Mouse (Mus musculus) E14TG2a.4 (cell line): ENCODE results near the gene Tek.

Source experiments
- H3K27me3 ChIP-seq: 2 replicates; pipeline ENCODE4 v1.6.1; 2014; ENCODE audit warnings: low read length, control low read depth; ENCODE audit not compliant: insufficient read depth
- H3K36me3 ChIP-seq: 2 replicates; pipeline ENCODE4 v1.6.1; 2014; ENCODE audit warnings: low read length, control low read depth; ENCODE audit not compliant: insufficient read depth
- H3K4me1 ChIP-seq: replicated peaks from 2 replicates; pipeline ENCODE4 v1.6.1; 2014; ENCODE audit warnings: low read depth, low read length, control low read depth
- H3K4me3 ChIP-seq: replicated peaks from 2 replicates; pipeline ENCODE4 v1.5.1; 2014; ENCODE audit warnings: mild to moderate bottlenecking, low read length
- H3K9me3 ChIP-seq: 2 replicates; pipeline ENCODE4 v1.6.1; 2014; ENCODE audit warnings: low read length, control low read depth
- CTCF ChIP-seq: conservative IDR thresholded peaks from 2 replicates; pipeline ENCODE4 v1.5.1; 2014; ENCODE audit warnings: low read length
- NANOG ChIP-seq: IDR thresholded peaks from 2 replicates; pipeline ENCODE4 v1.6.1; 2014; ENCODE audit warnings: borderline replicate concordance, low read length, mixed read lengths
- POU5F1 ChIP-seq: IDR thresholded peaks from 2 replicates; pipeline ENCODE4 v1.6.1; 2014; ENCODE audit warnings: low read length, borderline replicate concordance

Tek gene

DNA sequence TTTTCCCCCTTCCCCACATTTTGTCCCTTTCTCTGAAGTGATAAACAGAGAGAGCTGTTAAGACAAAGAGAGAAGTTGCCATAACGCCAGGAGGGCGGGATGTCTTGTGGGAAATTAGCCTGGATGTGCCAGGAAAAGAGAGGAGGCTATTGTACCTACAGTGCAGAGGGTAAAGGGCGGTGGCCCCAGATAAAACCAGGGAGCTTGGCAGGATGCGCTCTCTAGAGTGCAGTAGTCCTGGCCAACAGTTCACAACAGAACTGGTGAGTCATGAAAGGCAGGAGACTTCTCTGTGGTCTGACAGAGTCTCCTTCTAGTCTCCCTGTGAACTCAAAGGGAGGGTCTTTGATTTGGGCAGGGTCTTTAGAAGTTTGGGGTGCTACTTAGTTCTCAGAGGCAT, 13.3 kb upstream of the Tek start:
- Histone ChIP-seq H3K36me3 (no peaks in the 10 kb centered on the region), H3K27me3 (no peaks in the 10 kb centered on the region), H3K4me1 (0 out of 2 replicates have a peak, but pooled peaks cover 4% of the 10 kb centered on the region), H3K4me3 (no peak overlapping the region), H3K9me3 (no peaks in the 10 kb centered on the region)
- TF ChIP-seq POU5F1, result no peak
- TF ChIP-seq CTCF, result no peak
- no peak for TF ChIP-seq NANOG

DNA sequence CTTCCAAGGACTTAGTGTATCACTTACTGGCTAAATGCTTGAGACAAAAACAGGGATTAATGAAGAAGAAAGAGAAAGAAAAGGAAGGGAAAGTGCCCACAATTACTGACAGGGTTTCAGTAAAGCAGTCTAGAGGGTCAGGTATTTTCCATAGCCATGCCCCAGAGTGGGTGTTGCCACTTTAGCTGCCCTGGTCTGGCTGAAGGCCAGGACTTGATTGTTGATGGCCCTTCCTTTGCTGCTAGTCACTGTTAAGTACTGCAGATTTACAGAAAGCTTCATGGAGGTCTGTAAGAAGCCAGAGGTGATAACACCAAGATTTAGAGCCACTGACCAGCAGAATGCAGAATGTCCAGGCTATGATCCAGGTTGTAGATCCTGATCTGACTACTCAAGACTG, 6.4 kb upstream of the Tek start:
- H3K9me3 ChIP-seq, result no peaks in the 10 kb centered on the region
- peaks cover under 1% of the 10 kb centered on the region; the same call in 1 of the 2 replicates for H3K4me1 ChIP-seq
- H3K4me3 ChIP-seq, result no peak overlapping the region
- TF ChIP-seq CTCF, result no peak
- no peaks in the 10 kb centered on the region for H3K36me3 ChIP-seq
- no peaks in the 10 kb centered on the region for H3K27me3 ChIP-seq

DNA sequence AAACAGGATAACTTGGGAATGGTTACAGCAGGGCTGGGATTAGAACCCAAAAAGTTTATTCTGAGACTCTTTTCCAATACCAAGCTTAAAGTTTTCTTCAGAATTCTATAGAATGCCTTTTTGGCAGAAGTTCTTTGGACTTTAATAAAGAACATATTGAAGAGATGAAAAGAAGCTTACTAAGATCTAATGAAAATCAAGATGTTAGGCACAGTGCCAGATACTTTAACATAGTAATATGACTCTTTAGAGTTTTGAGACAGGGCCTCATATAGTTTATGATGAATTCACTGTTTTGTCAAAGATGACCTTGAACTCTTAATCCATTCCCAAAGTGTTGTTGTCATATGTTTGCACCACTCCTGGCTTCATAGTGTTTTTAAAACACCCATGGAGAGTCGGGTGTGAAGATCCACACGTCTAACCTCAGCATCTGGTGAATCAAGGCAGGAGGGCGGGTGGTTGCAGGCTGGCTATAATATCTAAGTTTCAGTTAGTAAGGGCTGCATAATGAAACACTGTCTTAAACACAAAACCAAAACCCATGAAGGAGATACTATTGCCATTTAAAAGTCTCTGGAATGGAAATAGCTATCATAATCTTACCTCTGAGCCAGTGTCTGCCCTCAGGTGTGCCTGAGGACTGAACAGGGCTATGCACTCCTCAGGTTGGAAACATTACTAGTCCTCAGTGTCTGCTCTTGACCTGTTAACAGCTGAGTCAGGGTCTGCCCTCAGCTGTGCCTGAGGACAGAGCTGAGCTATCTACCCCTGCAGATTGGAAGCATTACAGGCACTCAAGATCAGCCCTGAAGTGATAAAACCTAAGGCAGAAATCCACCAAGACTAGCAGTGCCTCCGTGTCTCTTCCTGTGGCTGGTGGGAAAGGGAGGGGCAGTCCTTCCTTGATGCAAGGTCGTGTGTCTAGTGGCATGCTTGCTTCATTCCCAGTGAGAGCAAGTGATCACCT, 1.5 kb upstream of the Tek start:
- H3K36me3 ChIP-seq, result no peaks in the 10 kb centered on the region
- no peak overlapping the region for H3K4me3 ChIP-seq
- no peak for TF ChIP-seq NANOG
- no peak for TF ChIP-seq CTCF
- TF ChIP-seq POU5F1, result no peak
- H3K27me3 ChIP-seq, result no peaks in the 10 kb centered on the region
- peaks cover 21% of the 10 kb centered on the region for H3K4me1 ChIP-seq
- H3K9me3 ChIP-seq, result no peaks in the 10 kb centered on the region

DNA sequence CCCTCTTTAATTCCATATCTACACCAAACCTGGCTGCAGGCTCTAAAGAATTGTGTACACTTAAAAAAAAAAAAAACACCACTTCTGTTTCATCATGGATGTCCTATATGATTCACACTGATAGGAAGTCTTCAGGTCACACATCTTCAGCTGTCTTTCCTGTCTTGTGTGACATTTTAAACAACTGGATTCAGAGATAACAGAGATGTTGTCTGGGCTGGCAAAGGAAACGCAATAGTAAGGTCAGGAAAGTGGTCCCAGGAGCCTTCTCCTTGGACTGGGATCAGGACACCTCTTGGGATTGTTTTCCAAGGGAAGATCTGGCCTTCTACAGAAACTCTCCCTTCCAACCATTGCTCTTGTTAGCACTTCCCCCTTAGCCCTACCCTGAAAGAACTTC, 2.7 kb downstream of the Tek start:
- H3K36me3 ChIP-seq, result no peaks in the 10 kb centered on the region
- no peaks in the 10 kb centered on the region for H3K27me3 ChIP-seq
- no peak for TF ChIP-seq POU5F1
- no peak for TF ChIP-seq CTCF
- TF ChIP-seq NANOG, result no peak
- H3K4me1 ChIP-seq, result peaks cover 41% of the 10 kb centered on the region
- H3K9me3 ChIP-seq, result no peaks in the 10 kb centered on the region
- H3K4me3 ChIP-seq, result no peak overlapping the region

DNA sequence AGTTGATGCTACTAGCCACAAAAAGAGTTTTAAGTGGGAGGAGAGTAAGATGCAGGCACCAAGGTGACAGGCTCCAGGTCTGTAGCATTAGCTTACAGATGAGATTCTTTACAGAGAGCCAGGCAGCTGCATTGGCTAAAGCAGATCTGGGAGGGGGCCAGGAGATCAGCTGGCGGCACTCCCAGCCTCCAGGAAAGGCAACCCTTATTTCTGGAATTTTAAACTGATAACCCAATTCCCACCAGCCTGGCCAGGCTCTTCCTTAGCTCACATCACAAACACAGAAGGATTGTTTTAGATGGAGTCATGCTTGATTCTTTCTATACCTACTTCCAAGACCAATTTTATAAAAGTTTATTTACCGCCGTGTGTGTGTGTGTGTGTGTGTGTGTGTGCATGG, 6.7 kb downstream of the Tek start:
- H3K4me1 ChIP-seq, result peaks cover 36% of the 10 kb centered on the region
- no peaks in the 10 kb centered on the region for H3K27me3 ChIP-seq
- no peaks in the 10 kb centered on the region for H3K9me3 ChIP-seq
- no peaks in the 10 kb centered on the region for H3K36me3 ChIP-seq
- H3K4me3 ChIP-seq, result no peak overlapping the region
- no peak for TF ChIP-seq POU5F1
- no peak for TF ChIP-seq NANOG

DNA sequence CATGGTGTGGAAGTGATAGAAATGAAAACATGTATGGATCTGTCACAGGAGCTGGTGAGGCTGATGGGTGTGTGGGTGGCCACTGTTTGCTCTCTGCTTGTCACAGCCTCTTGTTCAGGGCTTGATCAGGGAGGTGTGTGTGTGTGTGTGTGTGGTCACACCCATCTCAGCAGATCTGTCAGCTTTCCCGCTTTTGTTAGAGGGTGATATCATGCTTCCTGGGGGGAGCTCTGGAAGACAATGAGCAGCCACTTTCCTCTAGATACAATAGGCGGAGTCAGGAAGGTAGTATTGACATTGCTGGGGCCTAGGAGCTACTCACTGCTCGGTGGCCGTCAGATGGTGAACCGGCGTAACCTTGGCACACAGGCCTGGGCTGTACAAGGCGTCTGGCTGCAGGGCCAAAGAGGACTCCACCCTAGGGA, 7.3 kb downstream of the Tek start:
- H3K36me3 ChIP-seq, result no peaks in the 10 kb centered on the region
- 0 out of 2 replicates have a peak, but pooled peaks cover 5% of the 10 kb centered on the region for H3K9me3 ChIP-seq
- TF ChIP-seq NANOG, result no peak
- TF ChIP-seq CTCF, result no peak
- TF ChIP-seq POU5F1, result no peak
- no peak overlapping the region for H3K4me3 ChIP-seq
- no peaks in the 10 kb centered on the region for H3K27me3 ChIP-seq
- peaks cover 36% of the 10 kb centered on the region for H3K4me1 ChIP-seq

DNA sequence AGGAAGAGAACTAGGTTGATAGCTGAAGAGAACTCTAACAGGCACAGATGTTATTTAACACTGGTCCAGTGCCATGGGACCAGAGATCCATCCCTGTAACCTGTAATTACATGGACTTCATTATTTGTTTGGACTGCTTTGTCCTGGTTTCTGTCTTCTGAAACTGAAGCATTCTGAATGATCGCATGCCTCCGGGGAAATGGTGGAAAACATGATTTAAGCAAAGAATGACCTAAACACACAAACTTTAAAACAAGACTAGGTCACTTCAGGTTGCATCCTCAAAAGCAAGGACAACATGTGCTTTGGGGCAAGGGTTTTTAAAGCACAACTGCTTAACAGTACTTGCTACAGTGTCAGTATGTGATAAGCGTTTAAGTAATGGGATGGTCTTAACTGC, 8.2 kb downstream of the Tek start:
- 0 out of 2 replicates have a peak, but pooled peaks cover 5% of the 10 kb centered on the region for H3K9me3 ChIP-seq
- H3K4me1 ChIP-seq, result peaks cover 39% of the 10 kb centered on the region
- no peaks in the 10 kb centered on the region for H3K36me3 ChIP-seq
- no peak for TF ChIP-seq CTCF
- TF ChIP-seq NANOG, result no peak
- TF ChIP-seq POU5F1, result no peak
- H3K27me3 ChIP-seq, result no peaks in the 10 kb centered on the region
- H3K4me3 ChIP-seq, result no peak overlapping the region

DNA sequence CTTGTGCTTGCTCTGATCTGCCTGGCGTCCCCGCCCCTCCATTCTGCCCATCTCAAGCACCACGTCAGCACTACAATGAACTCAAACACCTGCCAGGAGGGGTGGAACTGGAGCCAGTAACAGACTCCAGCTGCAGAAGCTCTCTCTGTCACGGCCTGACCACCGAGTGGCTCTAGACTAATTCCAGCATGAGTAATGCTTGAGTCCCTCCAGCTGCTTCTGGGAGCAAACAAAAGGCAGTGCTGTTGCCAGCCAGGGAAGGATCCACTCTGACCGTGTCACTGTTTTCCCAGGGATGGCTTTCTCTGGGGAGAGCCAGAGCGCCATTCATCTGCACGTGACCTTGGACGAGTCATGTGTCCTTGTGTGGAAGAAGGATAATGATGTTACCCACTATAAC, 13.4 kb downstream of the Tek start:
- Histone ChIP-seq H3K4me3 (peak overlapping the region; percentile 45; the same call in 1 of the 2 replicates), H3K9me3 (0 out of 2 replicates have a peak, but pooled peaks cover 5% of the 10 kb centered on the region), H3K36me3 (no peaks in the 10 kb centered on the region), H3K4me1 (peaks cover 17% of the 10 kb centered on the region), H3K27me3 (no peaks in the 10 kb centered on the region)
- no peak for TF ChIP-seq CTCF
- no peak for TF ChIP-seq POU5F1
- TF ChIP-seq NANOG, result no peak

DNA sequence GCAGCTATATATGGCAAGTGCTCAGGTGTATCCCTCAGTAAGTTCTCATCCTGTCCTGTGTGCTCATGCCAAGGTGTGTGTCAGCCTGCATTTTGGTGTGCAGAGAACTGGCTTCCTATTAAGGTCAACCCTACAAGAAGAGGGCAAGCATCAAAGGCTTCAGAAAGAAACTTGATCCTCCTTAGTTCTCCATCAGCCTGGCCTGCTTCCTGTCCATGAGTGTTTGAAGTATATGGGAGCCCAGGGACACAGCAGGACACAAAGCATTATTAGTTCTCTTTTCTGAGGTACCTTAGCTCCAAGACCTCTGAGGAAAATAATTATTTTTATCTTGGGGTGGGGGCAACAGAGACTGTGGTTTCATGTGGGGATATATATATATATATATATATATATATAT, 26.1 kb downstream of the Tek start:
- Histone ChIP-seq H3K4me1 (no peaks in the 10 kb centered on the region), H3K27me3 (no peaks in the 10 kb centered on the region), H3K9me3 (no peaks in the 10 kb centered on the region), H3K36me3 (no peaks in the 10 kb centered on the region), H3K4me3 (no peak overlapping the region)
- TF ChIP-seq POU5F1, result no peak
- no peak for TF ChIP-seq NANOG
- no peak for TF ChIP-seq CTCF
